Mouse (Mus musculus): Measurements from ENCODE around the gene Glod4.

Glod4 gene

GRCm38 (mm10) chr11:76201761-76202674 is 41.5 kb downstream of the Glod4 start:
- DNase-seq, result peak; percentile 87 to 93

GRCm38 (mm10) chr11:76196977-76197469 is 46.5 kb downstream of the Glod4 start:
- DNase-seq, result no peak

GRCm38 (mm10) chr11:76196275-76196976 is 47.1 kb downstream of the Glod4 start:
- no peak for DNase-seq

GRCm38 (mm10) chr11:76186908-76187307 is 56.6 kb downstream of the Glod4 start:
- DNase-seq, result no peak

- DNase-seq, result no peak
These were observed 59.8 kb downstream of the Glod4 start for GRCm38 (mm10) chr11:76183745-76184144.

GRCm38 (mm10) chr11:76180146-76180540 is 63.4 kb downstream of the Glod4 start:
- DNase-seq, result no peak

GRCm38 (mm10) chr11:76179495-76180145 is 63.9 kb downstream of the Glod4 start, which contains the start of the genes Vps53 and Fam57a:
Gene Vps53 (minus strand): TSS chr11:76179647.
Gene Fam57a (plus strand): TSS chr11:76179671.
- peak; percentile 91 to 93 for DNase-seq

GRCm38 (mm10) chr11:76178726-76179494 is 64.6 kb downstream of the Glod4 start:
- DNase-seq, result peak in 1 of 2 experiments; percentile 24

GRCm38 (mm10) chr11:76170207-76170606 is 73.3 kb downstream of the Glod4 start:
- peak; percentile 48 to 58 for DNase-seq

GRCm38 (mm10) chr11:76168976-76169375 is 74.5 kb downstream of the Glod4 start:
- peak; percentile 52 to 56 for DNase-seq

GRCm38 (mm10) chr11:76167079-76167765 is 76.3 kb downstream of the Glod4 start:
- peak; percentile 72 to 86 for DNase-seq

GRCm38 (mm10) chr11:76166657-76167056 is 76.9 kb downstream of the Glod4 start:
- DNase-seq, result no peak

GRCm38 (mm10) chr11:76160251-76160650 is 83.3 kb downstream of the Glod4 start:
- DNase-seq, result no peak

GRCm38 (mm10) chr11:76158375-76158774 is 85.2 kb downstream of the Glod4 start:
- no peak for DNase-seq

GRCm38 (mm10) chr11:76154861-76155260 is 88.7 kb downstream of the Glod4 start:
- DNase-seq, result no peak

GRCm38 (mm10) chr11:76154200-76154599 is 89.3 kb downstream of the Glod4 start:
- no peak for DNase-seq

- DNase-seq, result no peak
These were observed 90.1 kb downstream of the Glod4 start for GRCm38 (mm10) chr11:76153236-76153951.

- DNase-seq, result no peak
These were observed 92.5 kb downstream of the Glod4 start for GRCm38 (mm10) chr11:76150980-76151379.

- no peak for DNase-seq
These were observed 95.2 kb downstream of the Glod4 start for GRCm38 (mm10) chr11:76148055-76149008.
